24 mouse cellular contexts compared by ENCODE assay signal in the genomic region with DNA sequence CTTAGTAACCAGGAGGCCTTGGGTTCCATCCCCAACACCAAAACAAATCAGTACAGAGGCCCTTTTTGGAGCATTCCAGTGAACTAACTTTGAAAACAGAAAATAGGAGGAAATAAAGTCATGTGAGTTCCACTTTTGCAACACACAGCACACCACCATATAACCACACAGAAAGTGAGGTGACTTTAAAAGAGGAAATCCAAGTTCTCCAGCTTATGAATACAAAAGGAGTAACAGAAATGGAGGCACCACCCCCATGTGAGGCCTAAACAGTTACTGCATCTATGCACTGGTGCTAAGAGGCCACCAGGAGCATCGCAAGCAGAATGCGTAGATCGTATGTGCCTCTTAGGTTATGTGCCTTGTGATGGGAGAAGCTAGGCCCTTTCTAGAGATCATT.
DNase-seq lines count a peak whose midpoint lies in the region; ATAC-seq and TF ChIP-seq lines count a peak whose summit lies in the region.
"Had no signal": no experiment of that assay in that cellular context is flagged by ENCODE, and none has a peak within 500 bp of the region (broad histone marks: within the 10 kb centered on the region; RNA-seq: fewer than 3 reads in every experiment).

No protein-coding gene starts in this region.

- WGBS in liver, adult 2 months = 94% methylated on average over 3 of the region's 3 CpGs

- TF ChIP-seq CTCF in liver, adult 2 months (IDR thresholded peaks at IDR 0.05; ENCODE audit: low read depth, low read length) = no peak

- no peak for TF ChIP-seq POLR2A in liver, adult 2 months (IDR thresholded peaks at IDR 0.05; ENCODE audit: extremely low read depth, insufficient read depth, low read length)

- H3K79me2 ChIP-seq in liver, adult 2 months (ENCODE audit: control insufficient read depth, insufficient read depth, low read length) = no peaks in the 10 kb centered on the region

- peak; percentile 18 for DNase-seq in liver, adult 2 months (ENCODE audit: extremely low read depth, low read depth, low spot score)
- DNase-seq in liver = no peak
- DNase-seq in adrenal gland, adult 2 months = no peak
- DNase-seq in gastrocnemius, postnatal 36 days = no peak
- DNase-seq in right cerebral cortex, postnatal 25 days = no peak
- DNase-seq: adrenal gland, adult 8-10 months; adrenal gland, postnatal 36 days; cerebellum, adult 11 months; cerebellum, adult 8-10 months; cerebellum, postnatal 14 days; forebrain, postnatal 0 days; gastrocnemius, adult 2 months; gastrocnemius, postnatal 25 days; heart, adult 18-20 months; heart, postnatal 10 days; heart, postnatal 4 days had no signal

- intact Hi-C loops in gastrocnemius, postnatal 36 days (cut with DNase I) = no loop called here

- no peaks in the 10 kb centered on the region for H3K36me3 ChIP-seq in liver, adult 2 months (ENCODE audit: control insufficient read depth, insufficient read depth, low read length)
- H3K36me3 ChIP-seq: embryonic facial prominence, embryonic 10.5 days; heart, embryonic 10.5 days; hindbrain, embryonic 13.5 days had no signal

- H3K4me1 ChIP-seq in liver, adult 2 months (ENCODE audit: control insufficient read depth, insufficient read depth, low read length) = no peaks in the 10 kb centered on the region
- H3K4me1 ChIP-seq: embryonic facial prominence, embryonic 10.5 days; heart, embryonic 10.5 days had no signal

- H3K27me3 ChIP-seq in liver, adult 2 months (ENCODE audit: control insufficient read depth, insufficient read depth, low read length) = no peaks in the 10 kb centered on the region
- H3K27me3 ChIP-seq: forebrain, embryonic 13.5 days; hindbrain, embryonic 13.5 days had no signal

- H3K4me3 ChIP-seq in liver, adult 2 months (ENCODE audit: insufficient read depth, low read depth, low read length) = no peak overlapping the region
- H3K4me3 ChIP-seq: embryonic facial prominence, embryonic 10.5 days; forebrain, embryonic 13.5 days; gastrocnemius, adult 2 months; heart, embryonic 10.5 days; hindbrain, embryonic 13.5 days had no signal

- no peak overlapping the region for H3K27ac ChIP-seq in liver, adult 2 months (replicated peaks; ENCODE audit: insufficient read depth, low read depth, low read length)
- H3K27ac ChIP-seq: embryonic facial prominence, embryonic 10.5 days; forebrain, embryonic 13.5 days; gastrocnemius, adult 2 months; heart, embryonic 10.5 days; hindbrain, embryonic 13.5 days; hindbrain, postnatal 0 days had no signal

- peak; percentile 94 for ATAC-seq in common myeloid progenitor, adult 5-6 weeks (replicated peaks; ENCODE audit: low read depth, poor library complexity, severe bottlenecking)
- ATAC-seq in megakaryocyte, adult 5-6 weeks (ENCODE audit: poor library complexity, severe bottlenecking) = peak; percentile 97
- ATAC-seq in neutrophil, adult 5-6 weeks (ENCODE audit: extremely low read depth, insufficient number of reproducible peaks, low FRiP score, poor library complexity, severe bottlenecking) = 0 out of 2 replicates have a peak, but pooled peaks have one; percentile 30
- ATAC-seq: forebrain, embryonic 13.5 days; forebrain, postnatal 0 days; hindbrain, postnatal 0 days had no signal

- no peak overlapping the region for H3K9ac ChIP-seq in liver, adult 2 months (ENCODE audit: low read depth, low read length)
- H3K9ac ChIP-seq: forebrain, embryonic 13.5 days; forebrain, postnatal 0 days; hindbrain, embryonic 13.5 days had no signal

Comparison
In these comparisons a context has a peak if more than half of its experiments do, and no peak if none do; other contexts are left out.
1. ATAC-seq: peak in every context shown above with its lines; median percentile 97 in megakaryocyte, adult 5-6 weeks; 94 in common myeloid progenitor, adult 5-6 weeks; 30 in neutrophil, adult 5-6 weeks.